Mouse (Mus musculus) testis, adult 2 months (tissue): ENCODE results near the gene Psmb9. TPM values are rescaled to one million over a fixed set of nuclear protein-coding genes. Genes with fewer than 3 reads are reported as not detected.
"Not testable (repeated sequence)": the region's sequence is repeated elsewhere in the genome, so short reads cannot be mapped to it uniquely, and the experiment has no call there.

Experiments used
- H3K27ac ChIP-seq: fragments of 200-500 bp; 2 replicates; pipeline ENCODE4 v1.5.1; 2012; ENCODE audit warnings: low read depth, low read length; ENCODE audit not compliant: control insufficient read depth, insufficient read depth
- H3K27me3 ChIP-seq: fragments of 200-500 bp; 2 replicates; pipeline ENCODE4 v1.6.1; 2012; ENCODE audit warnings: mild to moderate bottlenecking, low read length, moderate library complexity; ENCODE audit not compliant: control insufficient read depth, insufficient read depth
- H3K36me3 ChIP-seq: fragments of 200-500 bp; 2 replicates; pipeline ENCODE4 v1.6.1; 2012; ENCODE audit warnings: mild to moderate bottlenecking, low read length; ENCODE audit not compliant: control insufficient read depth, insufficient read depth
- H3K4me1 ChIP-seq: fragments of 200-500 bp; 2 replicates; pipeline ENCODE4 v1.6.1; 2012; ENCODE audit warnings: low read length; ENCODE audit not compliant: control insufficient read depth, insufficient read depth
- H3K4me3 ChIP-seq: fragments of 200-500 bp; 2 replicates; pipeline ENCODE4 v1.5.1; 2012; ENCODE audit warnings: low read depth, mild to moderate bottlenecking, low read length, moderate library complexity, mixed read lengths; ENCODE audit not compliant: control insufficient read depth
- CTCF ChIP-seq: fragments of 200-500 bp; IDR thresholded peaks from 2 replicates; pipeline ENCODE4 v1.5.1; 2012; ENCODE audit warnings: low read depth, mild to moderate bottlenecking, inconsistent platforms, low read length, moderate library complexity; ENCODE audit not compliant: control insufficient read depth, insufficient read depth, insufficient replicate concordance
- POLR2A ChIP-seq: fragments of 200-500 bp; IDR thresholded peaks from 2 replicates; pipeline ENCODE4 v1.6.1; 2012; ENCODE audit warnings: low read depth, mild to moderate bottlenecking, inconsistent platforms, low read length, moderate library complexity; ENCODE audit not compliant: control insufficient read depth
- polyA plus RNA-seq: library from polyadenylated mRNA; depleted of rRNA; stranded (reverse); fragments of >200 nt; gene quantifications from 2 replicates; pipeline ENCODE4 v1.2.3, GENCODE M21; 2012; rRNA removed

Gene Psmb9
- polyA plus RNA-seq = 1.7 TPM in 2 replicates

DNA sequence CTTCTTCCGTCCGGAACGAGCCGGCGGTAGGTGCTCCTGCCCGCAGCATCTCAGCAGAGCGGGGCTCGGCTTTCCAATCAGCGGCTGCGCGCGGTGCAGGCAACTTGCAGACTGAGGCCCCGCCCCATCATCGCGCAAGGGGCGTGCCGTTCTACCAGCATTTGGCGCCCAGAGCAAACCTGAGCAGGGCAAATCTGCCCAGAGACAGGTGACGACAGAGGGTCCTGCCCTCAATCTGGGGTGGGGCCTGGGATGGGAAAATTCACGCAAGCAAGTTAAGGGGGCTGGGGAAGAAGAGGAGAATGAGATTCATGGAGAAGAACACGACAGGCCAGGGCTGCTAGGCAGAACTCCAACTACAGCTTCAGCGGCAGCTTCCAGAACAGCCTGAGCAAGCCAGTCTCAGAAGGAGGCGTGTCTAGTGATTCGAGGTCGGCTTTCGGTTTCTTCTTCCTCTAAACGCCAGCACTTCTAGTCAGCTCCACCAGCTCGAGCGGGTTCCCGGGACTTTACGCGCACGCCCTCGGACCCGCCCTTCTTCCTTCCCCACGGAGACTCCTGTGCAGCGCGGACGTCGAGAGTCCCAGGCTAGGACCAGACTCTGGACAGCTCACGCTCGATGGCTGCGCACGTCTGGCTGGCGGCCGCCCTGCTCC lies at the start of gene Psmb9, which contains the start of gene Tap1:
Psmb9 (minus strand) TSS at position 504 of the 656 bp plus-strand sequence.
Tap1 (plus strand) TSS at position 293 of the 656 bp plus-strand sequence.
- Histone ChIP-seq H3K27me3 (no peaks in the 10 kb centered on the region), H3K27ac (peak within 1 kb of the TSS; percentile 34; the same call in 1 of the 2 replicates), H3K36me3 (no peaks in the 10 kb centered on the region), H3K4me3 (peak within 1 kb of the TSS; percentile 77), H3K4me1 (peaks cover 8% of the 10 kb centered on the region)
- TF ChIP-seq POLR2A = no peak
- TF ChIP-seq CTCF = no peak

DNA sequence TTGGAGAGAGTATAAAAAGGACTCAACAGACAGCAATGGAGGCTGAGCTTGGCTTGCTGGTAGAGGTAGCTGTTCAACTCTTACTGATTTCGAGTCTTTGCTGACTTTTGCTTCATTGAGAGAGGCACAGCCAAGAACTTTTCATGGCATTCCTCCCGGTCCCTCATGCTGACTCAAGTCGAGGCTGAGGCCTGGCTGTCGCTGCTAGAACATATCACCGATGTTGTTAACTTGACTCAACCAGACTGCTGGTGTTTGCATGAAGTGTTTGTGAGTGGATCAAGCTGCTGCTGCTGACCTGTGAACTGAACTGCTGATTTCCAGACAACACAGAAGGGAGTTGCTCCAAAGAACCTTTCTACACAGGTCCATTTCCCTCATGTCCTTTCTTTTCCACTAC lies 49.1 kb upstream of the Psmb9 start:
- H3K4me3 ChIP-seq = no peak overlapping the region
- H3K4me1 ChIP-seq = no peaks in the 10 kb centered on the region
- no peak overlapping the region for H3K27ac ChIP-seq
- no peaks in the 10 kb centered on the region for H3K27me3 ChIP-seq
- TF ChIP-seq POLR2A = no peak
- no peak for TF ChIP-seq CTCF
- H3K36me3 ChIP-seq = no peaks in the 10 kb centered on the region

DNA sequence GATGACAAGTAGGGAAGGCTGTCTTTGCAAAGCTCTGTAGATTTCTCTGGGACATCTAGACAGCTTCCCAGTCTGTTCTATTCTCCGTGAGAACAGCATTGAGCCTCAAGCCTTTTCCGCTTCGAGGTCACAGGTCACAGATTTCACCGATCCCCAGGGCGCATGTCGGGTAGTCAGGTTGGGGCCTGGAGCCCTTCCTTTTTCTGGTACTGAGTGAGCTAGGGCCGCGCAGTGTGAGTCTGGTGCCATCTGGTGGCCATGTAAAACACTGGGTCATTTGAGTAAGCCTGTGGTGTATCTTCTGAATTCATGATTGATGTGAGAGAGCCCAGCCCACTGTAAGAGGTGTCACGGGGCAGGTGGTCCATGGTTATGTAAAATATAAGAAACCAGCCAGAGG lies 47.4 kb upstream of the Psmb9 start:
- Histone ChIP-seq H3K27me3 (no peaks in the 10 kb centered on the region), H3K36me3 (no peaks in the 10 kb centered on the region), H3K4me3 (no peak overlapping the region), H3K27ac (no peak overlapping the region), H3K4me1 (no peaks in the 10 kb centered on the region)
- no peak for TF ChIP-seq POLR2A
- TF ChIP-seq CTCF = peak; percentile 63; the same call in 1 of the 2 replicates

DNA sequence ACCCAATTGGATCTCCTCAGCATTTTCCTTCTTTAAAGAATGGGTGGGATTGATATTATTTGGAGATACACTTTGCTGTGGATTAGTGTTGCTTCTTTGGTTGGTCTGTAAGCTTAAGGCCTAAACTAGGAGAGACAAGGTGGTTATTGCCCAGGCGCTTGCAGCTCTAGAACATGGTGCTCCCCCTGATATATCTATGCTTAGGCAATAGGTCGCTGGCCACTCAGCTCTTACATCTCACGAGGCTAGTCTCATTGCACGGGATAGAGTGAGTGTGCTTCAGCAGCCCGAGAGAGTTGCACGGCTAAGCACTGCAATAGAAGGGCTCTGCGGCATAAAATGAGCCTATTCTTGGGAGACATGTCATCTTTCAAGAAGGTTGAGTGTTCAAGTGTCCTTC lies 44.5 kb upstream of the Psmb9 start:
- H3K4me3 ChIP-seq, H3K36me3 ChIP-seq, H3K4me1 ChIP-seq, H3K27ac ChIP-seq, H3K27me3 ChIP-seq: not testable (repeated sequence)

DNA sequence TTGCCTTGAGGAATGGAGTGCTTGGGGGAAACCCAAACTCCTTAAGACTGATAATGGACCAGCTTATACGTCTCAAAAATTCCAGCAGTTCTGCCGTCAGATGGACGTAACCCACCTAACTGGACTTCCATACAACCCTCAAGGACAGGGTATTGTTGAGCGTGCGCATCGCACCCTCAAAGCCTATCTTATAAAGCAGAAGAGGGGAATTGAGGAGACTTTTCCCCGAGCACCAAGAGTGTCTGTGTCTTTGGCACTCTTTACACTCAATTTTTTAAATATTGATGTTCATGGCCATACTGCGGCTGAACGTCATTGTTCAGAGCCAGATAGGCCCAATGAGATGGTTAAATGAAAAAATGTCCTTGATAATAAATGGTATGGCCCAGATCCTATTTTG lies 43.4 kb upstream of the Psmb9 start:
- H3K36me3 ChIP-seq, H3K4me1 ChIP-seq, H3K27ac ChIP-seq, H3K4me3 ChIP-seq, H3K27me3 ChIP-seq: not testable (repeated sequence)

DNA sequence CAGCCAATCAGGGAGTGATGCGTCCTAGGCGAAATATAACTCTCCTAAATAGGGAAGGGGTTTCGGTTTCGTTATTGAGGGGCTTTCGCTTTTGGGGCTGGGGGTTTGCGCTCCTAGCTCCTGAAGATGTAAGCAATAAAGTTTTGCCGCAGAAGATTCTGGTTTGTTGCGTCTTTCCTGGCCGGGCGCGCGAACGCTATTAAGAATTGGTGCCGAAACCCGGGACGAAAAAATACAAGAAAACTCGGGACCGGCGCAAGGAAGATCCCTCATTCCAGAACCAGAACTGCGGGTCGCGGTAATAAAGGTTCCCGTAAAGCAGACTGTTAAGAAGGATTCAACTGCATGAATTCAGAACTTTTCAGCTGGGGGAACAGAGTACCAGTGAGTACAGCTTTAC lies 38.3 kb upstream of the Psmb9 start:
- not testable (repeated sequence) for H3K27me3 ChIP-seq, H3K4me3 ChIP-seq, H3K36me3 ChIP-seq, H3K27ac ChIP-seq, H3K4me1 ChIP-seq

DNA sequence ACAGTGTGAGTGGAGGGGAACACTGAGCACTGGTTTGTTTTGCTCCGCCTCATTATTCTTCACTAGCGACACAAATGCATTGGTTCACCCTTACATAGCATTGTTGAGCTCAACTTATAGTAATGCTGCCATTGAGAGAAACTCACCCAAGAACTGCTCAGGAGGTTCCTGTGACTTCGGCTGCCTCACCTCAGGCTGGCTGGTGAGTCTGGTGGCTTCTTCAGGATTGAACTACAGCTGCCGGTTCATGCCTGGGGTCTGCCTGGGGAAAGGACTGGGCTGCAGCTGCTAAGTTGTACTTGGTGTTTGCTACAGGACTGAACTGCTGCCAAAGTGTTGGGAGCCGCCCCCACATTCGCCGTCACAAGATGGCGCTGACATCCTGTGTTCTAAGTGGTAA lies 37.9 kb upstream of the Psmb9 start:
- Histone ChIP-seq H3K27ac (no peak overlapping the region), H3K4me3 (no peak overlapping the region), H3K4me1 (no peaks in the 10 kb centered on the region), H3K36me3 (no peaks in the 10 kb centered on the region), H3K27me3 (no peaks in the 10 kb centered on the region)
- no peak for TF ChIP-seq POLR2A
- TF ChIP-seq CTCF = no peak

DNA sequence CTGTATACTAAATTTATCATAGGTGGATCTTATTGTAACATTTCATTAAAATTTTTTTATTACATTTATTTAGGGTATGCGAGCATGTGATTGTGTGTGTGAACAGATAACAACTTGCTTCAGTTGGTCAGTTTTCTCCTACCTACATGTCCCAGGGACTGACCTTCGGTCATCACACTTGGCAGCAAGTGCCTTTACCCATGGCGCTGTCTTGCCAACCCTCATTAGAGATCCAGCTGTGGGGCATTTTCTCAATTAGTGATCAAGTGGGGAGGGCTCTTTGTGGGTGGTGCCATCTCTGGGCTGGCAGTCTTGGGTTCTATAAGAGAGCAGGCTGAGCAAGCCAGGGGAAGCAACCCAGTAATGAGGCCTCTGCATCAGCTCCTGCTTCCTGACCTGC lies 37.3 kb upstream of the Psmb9 start:
- H3K36me3 ChIP-seq = no peaks in the 10 kb centered on the region
- no peak for TF ChIP-seq POLR2A
- no peak for TF ChIP-seq CTCF
- no peaks in the 10 kb centered on the region for H3K4me1 ChIP-seq
- no peaks in the 10 kb centered on the region for H3K27me3 ChIP-seq
- H3K4me3 ChIP-seq = no peak overlapping the region
- no peak overlapping the region for H3K27ac ChIP-seq

DNA sequence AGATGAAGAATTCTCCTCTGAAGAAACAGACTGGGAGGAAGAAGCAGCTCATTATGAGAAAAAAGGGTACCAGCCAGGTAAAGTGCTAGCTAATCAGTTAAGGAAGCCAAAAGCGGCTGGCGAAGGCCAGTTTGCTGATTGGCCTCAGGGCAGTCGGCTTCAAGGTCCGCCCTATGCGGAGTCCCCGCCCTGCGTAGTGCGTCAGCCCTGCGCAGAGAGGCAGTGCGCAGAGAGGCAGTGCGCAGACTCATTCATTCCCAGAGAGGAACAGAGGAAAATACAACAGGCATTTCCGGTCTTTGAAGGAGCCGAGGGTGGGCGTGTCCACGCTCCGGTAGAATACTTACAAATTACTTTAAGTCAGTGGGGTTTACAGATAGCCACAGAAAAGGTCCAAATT lies 32.8 kb upstream of the Psmb9 start:
- not testable (repeated sequence) for H3K27ac ChIP-seq, H3K4me3 ChIP-seq, H3K36me3 ChIP-seq, H3K27me3 ChIP-seq, H3K4me1 ChIP-seq

DNA sequence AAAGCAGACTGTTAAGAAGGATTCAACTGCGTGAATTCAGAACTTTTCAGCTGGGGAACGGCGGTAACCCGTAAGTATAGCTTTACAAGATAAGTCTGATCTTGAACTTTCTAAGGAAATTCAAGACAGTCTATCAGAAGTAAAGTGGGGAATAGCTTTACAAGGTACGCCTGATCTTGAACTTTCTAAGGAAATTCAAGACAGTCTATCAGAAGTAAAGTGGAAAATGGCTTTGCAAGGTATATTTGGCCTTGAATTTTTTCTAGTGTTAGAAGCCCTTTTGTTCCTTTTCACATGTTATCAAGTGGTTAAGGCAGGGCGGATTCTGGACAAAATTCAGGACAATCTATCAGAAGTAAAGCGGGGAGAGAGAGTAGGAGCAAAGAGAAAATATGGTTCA lies 32.2 kb upstream of the Psmb9 start:
- not testable (repeated sequence) for H3K36me3 ChIP-seq, H3K4me3 ChIP-seq, H3K4me1 ChIP-seq, H3K27me3 ChIP-seq, H3K27ac ChIP-seq
